Mouse (Mus musculus) testis, adult 2 months (tissue): ENCODE results near the gene Ankrd1. TPM values are rescaled to one million over a fixed set of nuclear protein-coding genes. Genes with fewer than 3 reads are reported as not detected.

Source experiments
- H3K27ac ChIP-seq: fragments of 200-500 bp; 2 replicates; pipeline ENCODE4 v1.5.1; 2012; ENCODE audit warnings: low read depth, low read length; ENCODE audit not compliant: control insufficient read depth, insufficient read depth
- H3K27me3 ChIP-seq: fragments of 200-500 bp; 2 replicates; pipeline ENCODE4 v1.6.1; 2012; ENCODE audit warnings: mild to moderate bottlenecking, low read length, moderate library complexity; ENCODE audit not compliant: control insufficient read depth, insufficient read depth
- H3K36me3 ChIP-seq: fragments of 200-500 bp; 2 replicates; pipeline ENCODE4 v1.6.1; 2012; ENCODE audit warnings: mild to moderate bottlenecking, low read length; ENCODE audit not compliant: control insufficient read depth, insufficient read depth
- H3K4me1 ChIP-seq: fragments of 200-500 bp; 2 replicates; pipeline ENCODE4 v1.6.1; 2012; ENCODE audit warnings: low read length; ENCODE audit not compliant: control insufficient read depth, insufficient read depth
- H3K4me3 ChIP-seq: fragments of 200-500 bp; 2 replicates; pipeline ENCODE4 v1.5.1; 2012; ENCODE audit warnings: low read depth, mild to moderate bottlenecking, low read length, moderate library complexity, mixed read lengths; ENCODE audit not compliant: control insufficient read depth
- CTCF ChIP-seq: fragments of 200-500 bp; IDR thresholded peaks from 2 replicates; pipeline ENCODE4 v1.5.1; 2012; ENCODE audit warnings: low read depth, mild to moderate bottlenecking, inconsistent platforms, low read length, moderate library complexity; ENCODE audit not compliant: control insufficient read depth, insufficient read depth, insufficient replicate concordance
- POLR2A ChIP-seq: fragments of 200-500 bp; IDR thresholded peaks from 2 replicates; pipeline ENCODE4 v1.6.1; 2012; ENCODE audit warnings: low read depth, mild to moderate bottlenecking, inconsistent platforms, low read length, moderate library complexity; ENCODE audit not compliant: control insufficient read depth
- polyA plus RNA-seq: library from polyadenylated mRNA; depleted of rRNA; stranded (reverse); fragments of >200 nt; gene quantifications from 2 replicates; pipeline ENCODE4 v1.2.3, GENCODE M21; 2012

The Ankrd1 gene
- polyA plus RNA-seq, 1 experiment = not detected

- no peak for TF ChIP-seq POLR2A
- no peak for TF ChIP-seq CTCF
- Histone ChIP-seq H3K4me1 (no peaks in the 10 kb centered on the region), H3K4me3 (no peak overlapping the region), H3K27me3 (no peaks in the 10 kb centered on the region), H3K36me3 (no peaks in the 10 kb centered on the region), H3K27ac (no peak overlapping the region)
Measured at GRCm38 (mm10) chr19:36148578-36148977, 28.7 kb upstream of the Ankrd1 start.

- H3K4me3 ChIP-seq = no peak overlapping the region
- no peaks in the 10 kb centered on the region for H3K36me3 ChIP-seq
- TF ChIP-seq POLR2A = no peak
- no peak for TF ChIP-seq CTCF
- no peaks in the 10 kb centered on the region for H3K4me1 ChIP-seq
- H3K27me3 ChIP-seq = no peaks in the 10 kb centered on the region
- no peak overlapping the region for H3K27ac ChIP-seq
Measured at GRCm38 (mm10) chr19:36143571-36143970, 23.7 kb upstream of the Ankrd1 start.

- no peak for TF ChIP-seq CTCF
- no peak for TF ChIP-seq POLR2A
- Histone ChIP-seq H3K4me1 (peaks cover 8% of the 10 kb centered on the region), H3K4me3 (no peak overlapping the region), H3K27me3 (no peaks in the 10 kb centered on the region), H3K36me3 (no peaks in the 10 kb centered on the region), H3K27ac (no peak overlapping the region)
Measured at GRCm38 (mm10) chr19:36133731-36134130, 13.8 kb upstream of the Ankrd1 start.

GRCm38 (mm10) chr19:36133064-36133463 lies 13.2 kb upstream of the Ankrd1 start:
- Histone ChIP-seq H3K4me1 (peaks cover 8% of the 10 kb centered on the region), H3K4me3 (no peak overlapping the region), H3K27me3 (no peaks in the 10 kb centered on the region), H3K36me3 (no peaks in the 10 kb centered on the region), H3K27ac (no peak overlapping the region)
- TF ChIP-seq POLR2A = no peak
- no peak for TF ChIP-seq CTCF

GRCm38 (mm10) chr19:36131990-36132389 lies 12.1 kb upstream of the Ankrd1 start:
- no peaks in the 10 kb centered on the region for H3K36me3 ChIP-seq

GRCm38 (mm10) chr19:36130181-36130580 lies 10.3 kb upstream of the Ankrd1 start:
- Histone ChIP-seq H3K27me3 (no peaks in the 10 kb centered on the region), H3K4me3 (no peak overlapping the region), H3K36me3 (no peaks in the 10 kb centered on the region), H3K4me1 (peaks cover 8% of the 10 kb centered on the region), H3K27ac (no peak overlapping the region)
- TF ChIP-seq POLR2A (no peak), CTCF (no peak)

More at GRCm38 (mm10) chr19:36131990-36132389, 12.1 kb upstream of the Ankrd1 start:
- Histone ChIP-seq H3K27ac (no peak overlapping the region), H3K4me3 (no peak overlapping the region), H3K4me1 (peaks cover 8% of the 10 kb centered on the region), H3K27me3 (no peaks in the 10 kb centered on the region)
- TF ChIP-seq CTCF (no peak), POLR2A (no peak)

- no peak for TF ChIP-seq CTCF
- no peaks in the 10 kb centered on the region for H3K27me3 ChIP-seq
- H3K27ac ChIP-seq = 0 out of 2 replicates have a peak overlapping the region, but pooled peaks have one; percentile 1
- no peaks in the 10 kb centered on the region for H3K36me3 ChIP-seq
- peaks cover 8% of the 10 kb centered on the region for H3K4me1 ChIP-seq
- H3K4me3 ChIP-seq = peak overlapping the region; percentile 24
Measured at GRCm38 (mm10) chr19:36129643-36130042, 9.7 kb upstream of the Ankrd1 start.

- H3K36me3 ChIP-seq = no peaks in the 10 kb centered on the region
- no peak for TF ChIP-seq POLR2A
- H3K27me3 ChIP-seq = no peaks in the 10 kb centered on the region
- H3K4me3 ChIP-seq = peak overlapping the region; percentile 24
- H3K27ac ChIP-seq = 0 out of 2 replicates have a peak overlapping the region, but pooled peaks have one; percentile 42
- H3K4me1 ChIP-seq = peaks cover 8% of the 10 kb centered on the region
Measured at GRCm38 (mm10) chr19:36129213-36129612, 9.3 kb upstream of the Ankrd1 start.
